Mouse (Mus musculus) bone marrow, adult 2 months (tissue): ENCODE data around the gene Mtnr1a.

Source experiments
- CTCF ChIP-seq: fragments of 200-500 bp; IDR thresholded peaks from 2 replicates; pipeline ENCODE4 v1.5.1; 2011; ENCODE audit warnings: low read length, control low read depth; ENCODE audit not compliant: control insufficient read depth, insufficient read depth
- POLR2A ChIP-seq: fragments of 200-500 bp; IDR thresholded peaks from 2 replicates; pipeline ENCODE4 v1.6.1; 2011; ENCODE audit warnings: low read depth, mild to moderate bottlenecking, control low read depth, low read length, borderline replicate concordance; ENCODE audit not compliant: control insufficient read depth

DNA sequence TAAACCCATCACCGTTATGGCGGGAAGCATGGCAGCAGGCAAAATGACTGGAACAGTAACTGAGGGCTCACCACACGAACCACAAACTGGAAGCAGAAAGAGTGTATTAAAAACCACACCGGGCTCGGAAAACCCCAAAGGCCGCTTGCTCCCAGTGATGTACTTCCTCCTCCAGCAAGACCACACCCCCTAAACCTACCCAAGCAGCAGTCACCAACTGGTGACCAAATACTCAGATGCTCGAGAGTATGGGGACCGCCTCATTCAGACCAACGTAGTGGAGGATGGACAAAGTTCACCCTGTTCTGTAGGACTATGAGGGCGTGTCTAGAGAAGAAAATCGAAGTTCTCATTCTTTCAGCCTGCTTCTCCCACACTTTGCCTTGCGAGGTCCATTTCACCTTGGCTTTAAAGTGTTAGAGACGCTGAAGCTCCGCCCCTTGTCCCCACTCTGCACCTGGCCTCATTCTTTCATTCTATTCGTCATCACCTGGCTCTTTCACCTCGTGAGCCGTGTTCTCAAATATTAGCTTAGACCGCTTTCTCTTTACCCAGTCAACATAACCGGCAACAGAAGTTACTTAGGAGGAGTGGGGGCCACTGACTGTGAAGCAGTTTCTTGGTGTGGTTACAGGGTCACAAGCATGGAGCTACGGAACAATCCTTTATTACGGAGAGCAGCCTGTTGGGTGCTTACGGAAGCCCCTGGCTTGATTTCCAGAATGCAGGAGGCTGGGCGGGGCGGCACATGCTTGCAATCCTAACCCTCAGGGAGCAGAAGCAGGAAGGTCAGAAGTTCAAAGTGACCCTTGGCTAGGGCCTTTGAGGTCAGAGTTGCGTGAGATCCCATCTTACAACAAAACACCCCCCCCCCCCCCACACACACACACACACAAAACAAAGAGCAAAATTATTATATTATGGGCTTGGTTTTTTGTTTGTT, 5.7 kb upstream of the Mtnr1a start:
- TF ChIP-seq CTCF (no peak), POLR2A (no peak)
